Mouse (Mus musculus): ENCODE results near the gene Fbxl8. TPM values are rescaled to one million over a fixed set of nuclear protein-coding genes. Genes with fewer than 3 reads are reported as not detected.

The Fbxl8 gene
- total and polyA plus RNA-seq, 3 experiments: 5.2 to 10.5 (median 5.9) TPM

- H3K4me1 ChIP-seq (ENCODE audit: control insufficient read depth in 1 of 2, insufficient read depth in 2 of 2): peaks cover 5 to 23% of the 10 kb centered on the region in 2 experiments
- DNase-seq (ENCODE audit: extremely low read depth): peak; percentile 99
- no peaks in the 10 kb centered on the region for H3K9me3 ChIP-seq (replicated peaks; ENCODE audit: low read length)
- H3K79me2 ChIP-seq (replicated peaks; ENCODE audit: control insufficient read depth, extremely low read depth, insufficient read depth, poor library complexity, severe bottlenecking): no peaks in the 10 kb centered on the region
- dilution Hi-C loops (cut with MboI; ENCODE audit: extremely low pct_ligation_motif_present, extremely low pct_unique_long_range_greater_than_20kb, low sequenced_read_pairs): no loop called here
- no peaks in the 10 kb centered on the region for H3K27me3 ChIP-seq (replicated peaks)
- H3K27ac ChIP-seq (ENCODE audit: insufficient read depth, low read depth): peak overlapping the region; percentile 71
- peak overlapping the region; percentile 51 to 63 (median 59) for H3K4me3 ChIP-seq (replicated peaks in 1 of 3; ENCODE audit: low read depth in 2 of 3, low read length in 2 of 3, poor library complexity in 1 of 3)
- no peak for TF ChIP-seq USF1 (IDR thresholded peaks at IDR 0.05; ENCODE audit: low read depth, low read length)
- no peak for TF ChIP-seq RAD21 (IDR thresholded peaks at IDR 0.05; ENCODE audit: low read depth, low read length)
- TF ChIP-seq PAX5 (IDR thresholded peaks at IDR 0.05; ENCODE audit: low read length): no peak
- peak; percentile 92 for TF ChIP-seq MXI1 (IDR thresholded peaks at IDR 0.05; ENCODE audit: low read depth, low read length)
- TF ChIP-seq JUN (IDR thresholded peaks at IDR 0.05; ENCODE audit: insufficient read depth, low read depth, low read length): no peak
- TF ChIP-seq CHD2 (IDR thresholded peaks at IDR 0.05; ENCODE audit: low read length): peak; percentile 62
- TF ChIP-seq ZKSCAN1 (IDR thresholded peaks at IDR 0.05; ENCODE audit: borderline replicate concordance, low read depth, low read length): no peak
- TF ChIP-seq MYC (IDR thresholded peaks at IDR 0.05; ENCODE audit: low read depth, low read length): 0 out of 2 replicates have a peak, but pooled peaks have one; percentile 44
- TF ChIP-seq MEF2A (IDR thresholded peaks at IDR 0.05; ENCODE audit: borderline replicate concordance, low read depth, low read length): no peak; the same call in 1 of the 2 replicates
- TF ChIP-seq CTCF (conservative IDR thresholded peaks at IDR 0.05 in 1 of 2, IDR thresholded peaks at IDR 0.05 in 1 of 2; ENCODE audit: low read depth in 2 of 2, low read length in 2 of 2): no peak; a peak in 1 of 4 replicates
- no peak for TF ChIP-seq UBTF (IDR thresholded peaks at IDR 0.05; ENCODE audit: low read depth, low read length)
- TF ChIP-seq POLR2AphosphoS2 (IDR thresholded peaks at IDR 0.05; ENCODE audit: low read depth, low read length): peak; percentile 64
- peak; percentile 57 for TF ChIP-seq NELFE (IDR thresholded peaks at IDR 0.05; ENCODE audit: low read depth, low read length)
- TF ChIP-seq TBP (conservative IDR thresholded peaks at IDR 0.05; ENCODE audit: low read depth, low read length): peak; percentile 85
- peak; percentile 76 for TF ChIP-seq NRF1 (IDR thresholded peaks at IDR 0.05; ENCODE audit: low read depth, low read length)
- peak; percentile 62 for TF ChIP-seq ZMIZ1 (IDR thresholded peaks at IDR 0.05; ENCODE audit: low read depth, low read length)
- TF ChIP-seq IRF4 (IDR thresholded peaks at IDR 0.05; ENCODE audit: low read depth, low read length): no peak; the same call in none of the 2 replicates
- TF ChIP-seq POLR2A (IDR thresholded peaks at IDR 0.05; ENCODE audit: low read depth, low read length): peak; percentile 80
- no peak for TF ChIP-seq KAT2A (IDR thresholded peaks at IDR 0.05; ENCODE audit: insufficient replicate concordance, low read length)
- TF ChIP-seq ETS1 (conservative IDR thresholded peaks at IDR 0.05; ENCODE audit: low read depth, low read length): peak; percentile 61; the same call in 1 of the 2 replicates
- no peak for TF ChIP-seq CHD1 (IDR thresholded peaks at IDR 0.05; ENCODE audit: low read depth, low read length)
- no peak for TF ChIP-seq MAZ (IDR thresholded peaks at IDR 0.05; ENCODE audit: low read depth, low read length)
- TF ChIP-seq ZC3H11A (IDR thresholded peaks at IDR 0.05; ENCODE audit: low read depth, low read length): no peak
- TF ChIP-seq ELF1 (IDR thresholded peaks at IDR 0.05; ENCODE audit: low read depth, low read length): peak; percentile 82
- peak; percentile 84 for TF ChIP-seq TCF12 (IDR thresholded peaks at IDR 0.05; ENCODE audit: low read depth, low read length)
- TF ChIP-seq USF2 (conservative IDR thresholded peaks at IDR 0.05; ENCODE audit: low read depth, low read length): no peak
- TF ChIP-seq E2F4 (IDR thresholded peaks at IDR 0.05; ENCODE audit: insufficient replicate concordance, low read depth, low read length): no peak
- peak; percentile 53 for TF ChIP-seq HCFC1 (IDR thresholded peaks at IDR 0.05; ENCODE audit: low read depth, low read length)
- TF ChIP-seq SMC3 (IDR thresholded peaks at IDR 0.05; ENCODE audit: low read depth, low read length): 0 out of 2 replicates have a peak, but pooled peaks have one; percentile 11
- TF ChIP-seq JUND (conservative IDR thresholded peaks at IDR 0.05; ENCODE audit: low read depth, low read length): 0 out of 2 replicates have a peak, but pooled peaks have one; percentile 14
- TF ChIP-seq MAFK (IDR thresholded peaks at IDR 0.05; ENCODE audit: insufficient replicate concordance, low read length): no peak
- TF ChIP-seq MAX (IDR thresholded peaks at IDR 0.05; ENCODE audit: low read length): peak; percentile 66
- TF ChIP-seq BHLHE40 (IDR thresholded peaks at IDR 0.05; ENCODE audit: low read depth, low read length): peak; percentile 92
- TF ChIP-seq SIN3A (IDR thresholded peaks at IDR 0.05; ENCODE audit: low read length): peak; percentile 68
- TF ChIP-seq RCOR1 (conservative IDR thresholded peaks at IDR 0.05; ENCODE audit: low read depth, low read length): peak; percentile 65; the same call in 1 of the 2 replicates
- TF ChIP-seq EP300 (IDR thresholded peaks at IDR 0.05; ENCODE audit: low read length): no peak
- TF ChIP-seq ZNF384 (IDR thresholded peaks at IDR 0.05; ENCODE audit: low read depth, low read length): no peak
- TF ChIP-seq GABPA (IDR thresholded peaks at IDR 0.05; ENCODE audit: insufficient replicate concordance, low read depth, low read length): no peak
- in situ Hi-C loops (cut with MboI; ENCODE audit: low pct_ligation_motif_present, low pct_unique_long_range_greater_than_20kb, low sequenced_read_pairs): loop anchor here (10.0 kb wide), 1 partner anchor 164 kb away; no protein-coding TSS in a partner anchor
- peak overlapping the region; percentile 41; the same call in 1 of the 2 replicates for H3K9ac ChIP-seq (ENCODE audit: insufficient read depth, low read depth)
- H3K4me2 ChIP-seq (ENCODE audit: insufficient read depth, low read depth, poor library complexity, severe bottlenecking): peak overlapping the region; percentile 79
- peaks cover 6 to 34% of the 10 kb centered on the region in 2 experiments for H3K36me3 ChIP-seq (replicated peaks in 1 of 2; ENCODE audit: control insufficient read depth in 1 of 2, insufficient read depth in 1 of 2, low read length in 1 of 2)
These were observed 24.7 kb downstream of the Fbxl8 start for GRCm38 (mm10) chr8:105288958-105289732.

All from CH12.LX (cell line).